Mouse (Mus musculus) lung, adult 2 months (tissue): ENCODE data around the gene Cers6.

ENCODE experiments used
- CTCF ChIP-seq: fragments of 200-500 bp; IDR thresholded peaks from 2 replicates; pipeline ENCODE4 v1.5.1; 2011; ENCODE audit warnings: mild to moderate bottlenecking, low read length, control low read depth; ENCODE audit not compliant: insufficient read depth
- POLR2A ChIP-seq: fragments of 200-500 bp; IDR thresholded peaks from 2 replicates; pipeline ENCODE4 v1.6.1; 2011; ENCODE audit warnings: low read depth, mild to moderate bottlenecking, control low read depth, low read length, borderline replicate concordance; ENCODE audit errors: extremely low read depth

- no peak for TF ChIP-seq CTCF
- no peak for TF ChIP-seq POLR2A
Measured at GRCm38 (mm10) chr2:69138759-69139158, 277.5 kb downstream of the Cers6 start.
